Mouse (Mus musculus) layer of hippocampus, postnatal 25 days (tissue): ENCODE measurements around the gene Gm27021. TPM values are rescaled to one million over a fixed set of nuclear protein-coding genes. Genes with fewer than 3 reads are reported as not detected.

Experiments
- DNase-seq, 2 experiments: peaks; one replicate each; pipeline ENCODE4 v3.0.0; 2022; ENCODE audit warnings: mixed read lengths in 2 of 2, low spot score in 1 of 2; ENCODE audit errors: extremely low spot score in 1 of 2
- total RNA-seq, 2 experiments: library from RNA; stranded (reverse); gene quantifications; 2 replicates each; pipeline ENCODE4 v1.2.3; 2021

Gene Gm27021
- total RNA-seq, 2 experiments from 2014 or later, result not detected

- no peak for DNase-seq
Measured at GRCm38 (mm10) chr8:120647532-120647931, 20.3 kb downstream of the Gm27021 start, which contains the start of gene 1190005I06Rik. 1190005I06Rik (minus strand) TSS chr8:120647632.

- DNase-seq, result peak; percentile 55 to 74
Measured at GRCm38 (mm10) chr8:120644663-120645062, 23.2 kb downstream of the Gm27021 start.

- DNase-seq, result no peak
Measured at GRCm38 (mm10) chr8:120642031-120642662, 25.7 kb downstream of the Gm27021 start.

- DNase-seq, result no peak
Measured at GRCm38 (mm10) chr8:120641245-120641644, 26.6 kb downstream of the Gm27021 start.

GRCm38 (mm10) chr8:120634329-120634839, 33.5 kb downstream of the Gm27021 start:
- DNase-seq, result peak in 1 of 2 experiments; percentile 27

- DNase-seq, result no peak
Measured at GRCm38 (mm10) chr8:120633665-120634271, 34.1 kb downstream of the Gm27021 start.

- no peak for DNase-seq
Measured at GRCm38 (mm10) chr8:120632969-120633664, 34.8 kb downstream of the Gm27021 start.

GRCm38 (mm10) chr8:120631441-120632375, 36.2 kb downstream of the Gm27021 start:
- DNase-seq, result no peak

GRCm38 (mm10) chr8:120630848-120631247, 37.0 kb downstream of the Gm27021 start:
- DNase-seq, result no peak

GRCm38 (mm10) chr8:120630031-120630430, 37.8 kb downstream of the Gm27021 start:
- no peak for DNase-seq

- DNase-seq, result no peak
Measured at GRCm38 (mm10) chr8:120627298-120627697, 40.6 kb downstream of the Gm27021 start.

- no peak for DNase-seq
Measured at GRCm38 (mm10) chr8:120626461-120626860, 41.4 kb downstream of the Gm27021 start.

GRCm38 (mm10) chr8:120623608-120624007, 44.3 kb downstream of the Gm27021 start:
- DNase-seq, result no peak

- DNase-seq, result no peak
Measured at GRCm38 (mm10) chr8:120622161-120622560, 45.7 kb downstream of the Gm27021 start.

GRCm38 (mm10) chr8:120620441-120620840, 47.4 kb downstream of the Gm27021 start:
- no peak for DNase-seq

GRCm38 (mm10) chr8:120619235-120620180, 48.4 kb downstream of the Gm27021 start:
- peak in 1 of 2 experiments; percentile 31 for DNase-seq

- peak; percentile 69 to 84 for DNase-seq
Measured at GRCm38 (mm10) chr8:120618110-120618509, 49.8 kb downstream of the Gm27021 start.

- no peak for DNase-seq
Measured at GRCm38 (mm10) chr8:120616663-120617626, 50.9 kb downstream of the Gm27021 start.
